Mouse (Mus musculus): ENCODE data around the gene Smok3c.

- TF ChIP-seq E2F4 (IDR thresholded peaks at IDR 0.05; ENCODE audit: insufficient replicate concordance, low read depth, low read length) (no peak), CTCF (conservative IDR thresholded peaks at IDR 0.05 in 1 of 2, IDR thresholded peaks at IDR 0.05 in 1 of 2; ENCODE audit: low read depth in 2 of 2, low read length in 2 of 2) (no peak), NELFE (IDR thresholded peaks at IDR 0.05; ENCODE audit: low read depth, low read length) (no peak), POLR2A (IDR thresholded peaks at IDR 0.05; ENCODE audit: low read depth, low read length) (no peak), POLR2AphosphoS2 (IDR thresholded peaks at IDR 0.05; ENCODE audit: low read depth, low read length) (no peak), HCFC1 (IDR thresholded peaks at IDR 0.05; ENCODE audit: low read depth, low read length) (no peak), MAFK (IDR thresholded peaks at IDR 0.05; ENCODE audit: insufficient replicate concordance, low read length) (no peak), JUND (conservative IDR thresholded peaks at IDR 0.05; ENCODE audit: low read depth, low read length) (no peak), ZMIZ1 (IDR thresholded peaks at IDR 0.05; ENCODE audit: low read depth, low read length) (no peak)
Observed at GRCm38 (mm10) chr5:138104976-138105375, 52.0 kb downstream of the Smok3c start.
